Mouse (Mus musculus) ovary, adult 18-20 months (tissue): ENCODE measurements around the gene Rasgrp1.
A peak's percentile ranks its signal among the peaks of the same experiment; 100 is the strongest.

Experiments used
- DNase-seq: peaks from one replicate; pipeline ENCODE4 v3.0.0; 2022; ENCODE audit warnings: low spot score, mixed read lengths

The Rasgrp1 gene

GRCm38 (mm10) chr2:117342547-117343239 lies at the start of gene Rasgrp1:
Rasgrp1 (minus strand) TSS chr2:117343001.
- no peak for DNase-seq

- DNase-seq = no peak
These were observed 47.4 kb upstream of the Rasgrp1 start for GRCm38 (mm10) chr2:117389925-117390892.

- no peak for DNase-seq
These were observed 46.7 kb upstream of the Rasgrp1 start for GRCm38 (mm10) chr2:117389460-117389859.

GRCm38 (mm10) chr2:117388121-117388520 lies 45.3 kb upstream of the Rasgrp1 start:
- no peak for DNase-seq

GRCm38 (mm10) chr2:117386981-117387705 lies 44.3 kb upstream of the Rasgrp1 start:
- DNase-seq = no peak

- no peak for DNase-seq
These were observed 43.3 kb upstream of the Rasgrp1 start for GRCm38 (mm10) chr2:117386036-117386590.

GRCm38 (mm10) chr2:117381314-117381713 lies 38.5 kb upstream of the Rasgrp1 start:
- peak; percentile 14 for DNase-seq

- DNase-seq = no peak
These were observed 31.6 kb upstream of the Rasgrp1 start for GRCm38 (mm10) chr2:117374293-117374830.

GRCm38 (mm10) chr2:117371706-117372105 lies 28.9 kb upstream of the Rasgrp1 start:
- no peak for DNase-seq

- no peak for DNase-seq
These were observed 23.7 kb upstream of the Rasgrp1 start for GRCm38 (mm10) chr2:117366478-117366877.

- no peak for DNase-seq
These were observed 21.3 kb upstream of the Rasgrp1 start for GRCm38 (mm10) chr2:117364056-117364455.

GRCm38 (mm10) chr2:117357939-117358338 lies 15.1 kb upstream of the Rasgrp1 start:
- no peak for DNase-seq

GRCm38 (mm10) chr2:117352305-117353123 lies 9.7 kb upstream of the Rasgrp1 start:
- DNase-seq = no peak

GRCm38 (mm10) chr2:117350138-117350537 lies 7.3 kb upstream of the Rasgrp1 start:
- DNase-seq = no peak

- peak; percentile 5 for DNase-seq
These were observed 431 bp upstream of the Rasgrp1 start for GRCm38 (mm10) chr2:117343240-117343624.

- DNase-seq = peak; percentile 7
These were observed 683 bp downstream of the Rasgrp1 start for GRCm38 (mm10) chr2:117342090-117342546.

- DNase-seq = no peak
These were observed 4.3 kb downstream of the Rasgrp1 start for GRCm38 (mm10) chr2:117338501-117338900.

- DNase-seq = no peak
These were observed 4.9 kb downstream of the Rasgrp1 start for GRCm38 (mm10) chr2:117337902-117338301.

- no peak for DNase-seq
These were observed 5.7 kb downstream of the Rasgrp1 start for GRCm38 (mm10) chr2:117336946-117337665.
